Mouse (Mus musculus) lung, postnatal 0 days (tissue): Measurements from ENCODE around the gene Fam19a2.

Experiments used
- CTCF ChIP-seq: IDR thresholded peaks from 2 replicates; pipeline ENCODE4 v1.5.1; 2016; ENCODE audit warnings: antibody characterized with exemption, mild to moderate bottlenecking
- EP300 ChIP-seq: IDR thresholded peaks from 2 replicates; pipeline ENCODE4 v1.6.1; 2016; ENCODE audit warnings: antibody characterized with exemption, mild to moderate bottlenecking, control low read depth

- no peak for TF ChIP-seq CTCF
- no peak for TF ChIP-seq EP300
These were observed 261.6 kb downstream of the Fam19a2 start for GRCm38 (mm10) chr10:123525424-123525823.
